Mouse (Mus musculus): ENCODE data around the gene Txnl4b. TPM values are rescaled to one million over a fixed set of nuclear protein-coding genes. Genes with fewer than 3 reads are reported as not detected.
A peak's percentile ranks its signal among the peaks of the same experiment; 100 is the strongest.

Txnl4b gene
- total RNA-seq (2014; rRNA removed), result 11.5 and 14.0 TPM in 2 replicates
- polyA plus RNA-seq (2015; fragmentation: Nextera tagmentation; extraction: Ambion mirVana), result 32.9 and 35.5 TPM in 2 replicates

DNA sequence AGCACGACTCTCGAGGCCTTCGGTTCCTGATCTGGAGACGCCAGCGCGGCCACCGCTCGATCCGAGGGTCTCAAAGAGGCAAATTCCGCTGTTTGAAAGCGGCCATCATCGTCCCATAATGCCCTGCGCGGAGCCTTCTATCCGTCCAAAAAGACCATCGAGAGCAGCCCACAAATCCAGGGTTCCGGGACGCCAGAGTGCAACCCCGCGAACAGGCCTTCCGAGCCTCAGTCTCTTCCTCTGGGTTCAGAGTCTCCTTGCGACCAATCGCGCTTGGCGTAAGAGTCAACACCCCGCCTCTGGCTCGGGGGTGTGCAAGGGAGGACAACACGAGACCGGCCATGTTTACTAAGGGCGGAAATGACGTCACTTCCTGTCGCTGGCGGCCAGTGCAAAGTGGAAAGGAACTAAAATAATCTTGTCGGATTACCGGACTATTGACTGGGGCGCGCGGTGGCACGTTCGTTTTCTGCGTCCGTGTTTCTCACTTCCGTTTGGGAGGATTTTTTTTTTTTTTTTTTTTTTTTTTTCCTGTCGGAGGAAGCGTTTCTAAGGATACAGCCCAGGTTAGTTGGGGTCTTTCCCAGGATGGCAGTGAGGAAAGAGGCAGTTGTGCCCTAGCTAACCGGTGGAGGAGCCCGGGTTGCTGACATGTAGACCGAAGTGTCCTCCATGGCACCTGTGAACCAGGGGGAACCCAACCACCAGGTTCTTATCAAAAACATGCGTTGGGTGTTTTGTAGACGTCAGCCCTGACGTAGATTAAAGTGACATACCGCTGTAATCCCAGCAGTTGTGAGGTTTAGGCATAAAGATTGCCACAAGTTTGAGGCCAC lies at the start of gene Txnl4b, which contains the start of gene Dhx38:
Gene Txnl4b (plus strand): TSS at position 395 of the 836 bp plus-strand sequence.
Gene Dhx38 (minus strand): TSS at position 364 of the 836 bp plus-strand sequence.
- H3K4me2 ChIP-seq (ENCODE audit: low read depth, low read length), result peak within 1 kb of the TSS; percentile 93
- H3K27ac ChIP-seq, result peak within 1 kb of the TSS; percentile 91
- H3K36me3 ChIP-seq (ENCODE audit: insufficient read depth, low read length), result peaks cover 19% of the 10 kb centered on the region
- DNase-seq (ENCODE audit: low spot score) (peak; percentile 100), ATAC-seq (peak; percentile 100)
- H3K9ac ChIP-seq (replicated peaks; ENCODE audit: low read length), result peak within 1 kb of the TSS; percentile 92
- WGBS, result under 1% methylated on average over 52 of the region's 52 CpGs
- no peaks in the 10 kb centered on the region for H3K27me3 ChIP-seq (ENCODE audit: insufficient read depth, low read length)
- TF ChIP-seq CTCF (IDR thresholded peaks at IDR 0.05; ENCODE audit: low read depth), result no peak
- no peaks in the 10 kb centered on the region for H3K4me1 ChIP-seq (ENCODE audit: insufficient read depth, low read length)
- no peaks in the 10 kb centered on the region for H3K9me3 ChIP-seq (ENCODE audit: low read length)
- H3K4me3 ChIP-seq (ENCODE audit: low read length), result peak within 1 kb of the TSS; percentile 91

- 78% methylated on average over 2 of the region's 2 CpGs for WGBS
- no peak overlapping the region for H3K4me2 ChIP-seq (ENCODE audit: low read depth, low read length)
These were observed 41.7 kb upstream of the Txnl4b start for GRCm38 (mm10) chr8:109524008-109524407.

DNA sequence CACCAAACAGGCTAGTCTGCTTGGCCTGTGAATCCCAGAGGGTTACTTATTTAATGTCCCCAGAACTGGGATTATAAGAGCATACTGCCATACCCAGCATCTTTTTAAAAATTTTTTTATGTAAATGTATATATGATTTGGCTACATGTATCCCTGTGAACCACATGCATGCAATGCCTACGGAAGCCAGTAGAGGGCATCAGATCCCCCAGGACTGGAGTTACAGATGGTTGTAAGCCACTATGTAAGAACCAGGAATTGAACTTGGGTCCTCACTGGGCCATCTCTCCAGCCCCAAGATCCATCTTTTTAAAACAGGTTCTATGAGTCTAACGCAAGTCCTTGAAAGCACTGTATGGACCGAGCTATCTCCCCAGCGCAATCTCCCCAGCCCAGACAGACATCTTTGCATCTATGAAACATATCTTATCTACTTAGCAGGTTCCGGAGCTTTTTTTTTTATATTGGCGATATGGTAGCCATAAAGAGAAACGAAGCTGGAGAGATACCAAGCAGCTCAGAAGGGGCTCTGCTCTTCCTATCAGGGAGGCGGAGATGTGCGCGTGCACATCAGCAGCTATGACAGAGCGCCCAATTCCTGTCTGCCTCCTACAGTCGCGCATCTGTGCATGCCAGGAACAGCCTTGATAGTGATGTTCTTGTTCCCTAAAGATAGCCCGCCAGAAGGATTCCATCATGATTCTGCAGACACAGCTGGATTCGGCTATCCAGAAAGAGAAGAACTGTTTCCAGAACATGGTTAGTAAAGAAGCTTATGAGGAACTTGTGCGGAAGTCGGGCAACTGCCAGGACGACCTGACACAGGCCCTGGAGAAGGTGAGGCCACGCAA lies 30.3 kb upstream of the Txnl4b start:
- no peaks in the 10 kb centered on the region for H3K9me3 ChIP-seq (ENCODE audit: low read length)
- ATAC-seq (no peak), DNase-seq (ENCODE audit: low spot score) (peak; percentile 51)
- no peak overlapping the region for H3K27ac ChIP-seq
- H3K4me1 ChIP-seq (ENCODE audit: insufficient read depth, low read length), result no peaks in the 10 kb centered on the region
- no peak overlapping the region for H3K4me3 ChIP-seq (ENCODE audit: low read length)
- 88% methylated on average over 19 of the region's 19 CpGs for WGBS
- no peak overlapping the region for H3K4me2 ChIP-seq (ENCODE audit: low read depth, low read length)
- no peak overlapping the region for H3K9ac ChIP-seq (replicated peaks; ENCODE audit: low read length)
- H3K27me3 ChIP-seq (ENCODE audit: insufficient read depth, low read length), result no peaks in the 10 kb centered on the region
- no peaks in the 10 kb centered on the region for H3K36me3 ChIP-seq (ENCODE audit: insufficient read depth, low read length)
- peak; percentile 66 for TF ChIP-seq CTCF (IDR thresholded peaks at IDR 0.05; ENCODE audit: low read depth)

More at GRCm38 (mm10) chr8:109524008-109524407, 41.7 kb upstream of the Txnl4b start:
- TF ChIP-seq CTCF (IDR thresholded peaks at IDR 0.05; ENCODE audit: low read depth), result no peak
- Histone ChIP-seq H3K27ac (no peak overlapping the region), H3K4me1 (ENCODE audit: insufficient read depth, low read length) (no peaks in the 10 kb centered on the region), H3K9ac (replicated peaks; ENCODE audit: low read length) (no peak overlapping the region), H3K4me3 (ENCODE audit: low read length) (no peak overlapping the region), H3K27me3 (ENCODE audit: insufficient read depth, low read length) (no peaks in the 10 kb centered on the region), H3K36me3 (ENCODE audit: insufficient read depth, low read length) (no peaks in the 10 kb centered on the region), H3K9me3 (ENCODE audit: low read length) (no peaks in the 10 kb centered on the region)
- DNase-seq (ENCODE audit: low spot score) (no peak), ATAC-seq (no peak)

- H3K36me3 ChIP-seq (ENCODE audit: insufficient read depth, low read length), result no peaks in the 10 kb centered on the region
- TF ChIP-seq CTCF (IDR thresholded peaks at IDR 0.05; ENCODE audit: low read depth), result peak; percentile 91
- WGBS, result 7% methylated on average over 5 of the region's 5 CpGs
- H3K4me3 ChIP-seq (ENCODE audit: low read length), result no peak overlapping the region
- DNase-seq (ENCODE audit: low spot score) (peak; percentile 88), ATAC-seq (peak; percentile 91)
- H3K4me1 ChIP-seq (ENCODE audit: insufficient read depth, low read length), result no peaks in the 10 kb centered on the region
- H3K4me2 ChIP-seq (ENCODE audit: low read depth, low read length), result peak overlapping the region; percentile 27
- H3K9me3 ChIP-seq (ENCODE audit: low read length), result no peaks in the 10 kb centered on the region
- H3K27me3 ChIP-seq (ENCODE audit: insufficient read depth, low read length), result no peaks in the 10 kb centered on the region
- no peak overlapping the region for H3K9ac ChIP-seq (replicated peaks; ENCODE audit: low read length)
- no peak overlapping the region for H3K27ac ChIP-seq
These were observed 29.0 kb upstream of the Txnl4b start for GRCm38 (mm10) chr8:109536703-109537102.

- Histone ChIP-seq H3K4me2 (ENCODE audit: low read depth, low read length) (no peak overlapping the region), H3K4me3 (ENCODE audit: low read length) (no peak overlapping the region), H3K9me3 (ENCODE audit: low read length) (no peaks in the 10 kb centered on the region), H3K36me3 (ENCODE audit: insufficient read depth, low read length) (peaks cover 4% of the 10 kb centered on the region; the same call in 1 of the 2 replicates), H3K9ac (replicated peaks; ENCODE audit: low read length) (no peak overlapping the region), H3K4me1 (ENCODE audit: insufficient read depth, low read length) (no peaks in the 10 kb centered on the region), H3K27me3 (ENCODE audit: insufficient read depth, low read length) (no peaks in the 10 kb centered on the region), H3K27ac (no peak overlapping the region)
- DNase-seq (ENCODE audit: low spot score) (no peak), ATAC-seq (no peak)
- no peak for TF ChIP-seq CTCF (IDR thresholded peaks at IDR 0.05; ENCODE audit: low read depth)
- WGBS, result 62% methylated on average over 5 of the region's 5 CpGs
These were observed 23.5 kb upstream of the Txnl4b start for GRCm38 (mm10) chr8:109542165-109542564.

DNA sequence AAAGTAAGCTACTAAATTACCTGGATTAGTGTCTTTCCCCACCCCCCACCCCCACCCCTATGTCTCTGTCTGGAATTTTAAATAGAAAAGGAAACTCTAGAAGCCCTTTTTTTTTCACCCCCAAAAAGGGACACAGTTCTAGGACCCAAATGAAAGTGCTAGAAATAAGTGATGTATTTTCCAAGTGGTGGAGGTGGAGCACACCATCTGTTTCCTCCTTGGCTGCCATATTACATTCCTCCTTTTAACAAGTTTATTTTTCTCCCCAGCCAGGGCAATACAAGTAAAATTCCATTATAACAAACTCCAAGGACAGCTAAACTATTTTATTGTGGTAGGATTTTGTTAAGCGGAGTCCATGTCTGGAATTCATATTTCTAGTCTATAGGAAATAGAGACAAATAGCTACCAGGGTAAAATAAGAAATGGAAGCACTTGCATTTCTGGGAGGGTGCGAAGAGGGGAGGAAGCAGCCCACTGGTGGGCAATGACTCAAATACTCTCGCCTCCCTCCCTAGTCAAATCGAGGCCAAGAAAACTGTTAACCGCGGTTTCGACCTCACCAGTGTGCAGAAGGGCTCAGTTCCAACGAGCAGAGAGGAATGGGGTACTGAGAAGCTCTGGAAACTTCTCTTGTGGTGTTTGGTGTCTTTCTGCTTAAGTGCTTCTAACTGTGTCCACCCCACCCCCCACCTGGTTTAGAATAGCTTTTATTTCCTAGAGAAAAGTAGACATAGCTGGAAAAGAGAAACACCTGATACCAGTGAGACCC lies 22.8 kb upstream of the Txnl4b start:
- no peak overlapping the region for H3K9ac ChIP-seq (replicated peaks; ENCODE audit: low read length)
- H3K27me3 ChIP-seq (ENCODE audit: insufficient read depth, low read length), result no peaks in the 10 kb centered on the region
- no peak for ATAC-seq
- no peak for TF ChIP-seq CTCF (IDR thresholded peaks at IDR 0.05; ENCODE audit: low read depth)
- no peak for DNase-seq (ENCODE audit: low spot score)
- H3K27ac ChIP-seq, result no peak overlapping the region
- peaks cover 12% of the 10 kb centered on the region for H3K36me3 ChIP-seq (ENCODE audit: insufficient read depth, low read length)
- 81% methylated on average over 8 of the region's 8 CpGs for WGBS
- no peaks in the 10 kb centered on the region for H3K9me3 ChIP-seq (ENCODE audit: low read length)
- H3K4me3 ChIP-seq (ENCODE audit: low read length), result no peak overlapping the region
- no peaks in the 10 kb centered on the region for H3K4me1 ChIP-seq (ENCODE audit: insufficient read depth, low read length)
- H3K4me2 ChIP-seq (ENCODE audit: low read depth, low read length), result no peak overlapping the region
